Mouse (Mus musculus) left cerebral cortex, postnatal 14 days (tissue): Measurements from ENCODE around the gene Id3. TPM values are rescaled to one million over a fixed set of nuclear protein-coding genes. Genes with fewer than 3 reads are reported as not detected.

ENCODE experiments used
- DNase-seq, 2 experiments: peaks; one replicate each; pipeline ENCODE4 v3.0.0; 2021 to 2022; ENCODE audit warnings: low spot score in 2 of 2, mixed read lengths in 1 of 2
- intact Hi-C: fragments of 180-260 bp; cut with DNase I; formaldehyde crosslinking; loops from one replicate; pipeline ENCODE4 v1.15.1; 2025
- total RNA-seq, 2 experiments: library from RNA; stranded (reverse); gene quantifications; 2 replicates each; pipeline ENCODE4 v1.2.3; 2021

Gene Id3
- total RNA-seq, 2 experiments from 2014 or later: 30.2 to 53.1 TPM

DNA sequence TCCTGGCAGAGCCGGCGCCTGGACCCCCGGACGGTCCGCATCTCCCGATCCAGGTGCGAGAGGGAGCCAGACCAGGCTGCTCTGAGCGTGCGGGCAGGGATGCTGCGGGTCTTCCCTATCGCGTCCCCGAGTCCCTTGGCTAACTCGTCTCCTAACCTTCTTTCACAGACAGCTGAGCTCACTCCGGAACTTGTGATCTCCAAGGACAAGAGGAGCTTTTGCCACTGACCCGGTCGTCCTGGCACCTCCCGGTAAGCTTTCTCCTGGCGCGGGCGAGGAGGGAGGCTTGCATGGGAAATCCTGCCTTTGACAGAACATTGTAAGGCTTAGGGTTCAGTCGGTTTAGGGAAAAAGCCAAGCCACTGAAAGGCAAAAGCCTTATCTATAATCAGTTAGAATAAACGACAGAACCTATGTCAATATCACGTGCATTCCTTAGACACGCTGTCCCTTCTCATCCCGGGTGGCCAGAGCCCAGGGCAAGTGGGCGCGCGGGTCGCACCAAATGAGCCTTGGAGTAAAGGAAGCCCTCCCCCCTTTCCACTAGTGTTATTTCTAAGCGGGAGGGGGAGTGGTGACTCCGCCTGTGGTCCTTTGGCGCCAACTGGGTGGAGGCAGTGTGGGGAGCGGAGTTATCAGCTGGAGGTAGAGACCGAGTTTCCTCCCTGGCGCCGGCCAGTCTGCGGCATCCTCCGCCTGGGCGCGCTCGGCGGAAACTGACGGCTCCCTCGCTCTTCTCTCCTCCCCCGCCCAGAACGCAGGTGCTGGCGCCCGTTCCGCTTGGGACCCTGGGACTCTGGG lies 1.0 kb downstream of the Id3 start:
- no peak for DNase-seq
- intact Hi-C loops: loop anchor here (5.0 kb wide), 1 partner anchor 52 kb away; no protein-coding TSS in a partner anchor

GRCm38 (mm10) chr4:136144927-136145292 lies 1.6 kb downstream of the Id3 start:
- intact Hi-C loops: loop anchor here (5.0 kb wide), 1 partner anchor 53 kb away; no protein-coding TSS in a partner anchor
- no peak for DNase-seq

DNA sequence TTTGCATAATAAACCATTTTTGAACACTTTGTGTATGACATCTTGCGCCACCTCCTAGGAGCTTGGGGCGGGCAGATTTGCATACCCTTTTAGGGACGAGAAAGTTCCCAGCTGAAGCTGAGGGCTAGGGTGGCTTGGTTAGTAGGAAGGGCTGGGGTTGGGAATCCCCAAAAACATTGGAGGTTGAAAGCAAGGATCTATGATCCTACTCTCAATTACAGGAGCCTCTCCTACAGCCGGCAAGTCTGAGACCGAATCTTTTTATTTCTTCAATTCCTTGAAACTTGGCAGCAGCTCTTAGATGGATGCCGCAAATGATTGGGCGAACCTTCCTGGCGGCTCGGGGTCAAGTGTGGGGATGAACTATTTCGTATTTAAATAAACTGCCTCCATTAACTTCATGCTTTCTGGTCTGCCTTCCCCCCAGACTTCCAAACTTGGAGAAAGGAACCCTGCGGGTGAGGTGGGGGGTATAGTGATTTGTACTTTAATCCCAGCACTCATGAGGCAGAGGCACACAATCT lies 2.1 kb downstream of the Id3 start:
- intact Hi-C loops: no loop called here
- DNase-seq: no peak

DNA sequence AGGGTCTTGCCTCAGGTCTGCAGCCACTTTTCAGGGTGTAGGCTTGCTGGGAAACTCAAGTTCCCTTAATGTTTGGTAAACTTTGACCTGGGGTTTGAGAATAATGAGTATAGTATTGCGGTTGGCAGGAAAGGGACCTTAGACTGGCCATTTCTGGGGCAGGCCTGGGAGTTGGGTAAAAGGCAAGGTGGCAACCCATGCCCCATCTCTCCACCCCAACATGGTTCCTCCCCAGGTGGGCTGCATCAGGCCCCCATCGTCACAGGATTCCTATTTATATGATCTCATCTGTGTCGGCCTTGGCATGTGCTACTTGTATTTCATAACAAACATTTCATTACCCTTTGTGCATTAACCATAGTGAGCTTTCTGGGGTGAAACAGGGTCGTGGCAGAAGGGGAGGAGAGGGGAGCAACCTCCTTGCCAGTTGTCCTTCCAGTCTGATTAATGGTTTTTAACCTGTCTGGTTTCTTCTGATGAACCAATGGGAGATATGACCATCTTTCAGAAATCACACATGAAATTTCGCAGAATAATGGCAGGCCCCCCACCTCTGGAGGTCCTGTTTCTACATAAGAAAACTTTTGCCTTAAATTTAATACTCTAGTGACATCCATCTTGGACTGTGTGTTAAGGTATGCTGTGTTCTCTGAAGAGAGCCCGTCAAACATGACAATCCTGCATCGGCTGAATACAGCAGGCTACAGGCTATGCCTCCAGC lies 2.9 kb downstream of the Id3 start:
- intact Hi-C loops: no loop called here
- DNase-seq: no peak

DNA sequence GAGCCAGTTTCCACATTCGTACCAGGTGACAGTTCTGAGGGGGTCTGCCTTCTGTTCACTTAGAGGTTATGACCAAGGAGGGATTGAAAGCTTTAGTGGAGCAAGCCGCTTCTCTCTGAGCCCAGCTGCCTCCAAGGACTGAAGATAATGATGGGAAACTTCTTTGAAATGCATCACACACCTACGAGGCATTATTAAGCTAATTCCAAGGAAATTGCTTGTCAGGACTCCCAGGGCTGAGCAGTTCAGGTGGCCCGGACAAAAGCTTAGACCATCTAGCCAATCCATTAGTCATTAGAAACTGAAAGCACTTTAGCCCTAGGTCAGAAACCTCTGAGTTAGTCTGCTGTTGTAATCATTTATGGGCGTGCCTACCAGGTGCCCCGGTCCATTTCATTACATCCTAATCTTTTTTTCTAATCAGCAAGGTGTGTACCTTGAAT lies 3.4 kb downstream of the Id3 start:
- no peak for DNase-seq

GRCm38 (mm10) chr4:136147436-136148135 lies 4.3 kb downstream of the Id3 start:
- peak; percentile 50 to 68 for DNase-seq
- intact Hi-C loops: loop anchor here (2.0 kb wide), 1 partner anchor 77 kb away; no protein-coding TSS in a partner anchor

More for the DNA sequence above, 3.4 kb downstream of the Id3 start:
- intact Hi-C loops: no loop called here

GRCm38 (mm10) chr4:136148342-136149044 lies 5.2 kb downstream of the Id3 start:
- DNase-seq: no peak
- intact Hi-C loops: loop anchor here (2.0 kb wide), 1 partner anchor 78 kb away; no protein-coding TSS in a partner anchor

- no peak for DNase-seq
- intact Hi-C loops: loop anchor here (2.0 kb wide), 1 partner anchor 78 kb away; no protein-coding TSS in a partner anchor
Measured at GRCm38 (mm10) chr4:136149045-136149379, 5.7 kb downstream of the Id3 start.

DNA sequence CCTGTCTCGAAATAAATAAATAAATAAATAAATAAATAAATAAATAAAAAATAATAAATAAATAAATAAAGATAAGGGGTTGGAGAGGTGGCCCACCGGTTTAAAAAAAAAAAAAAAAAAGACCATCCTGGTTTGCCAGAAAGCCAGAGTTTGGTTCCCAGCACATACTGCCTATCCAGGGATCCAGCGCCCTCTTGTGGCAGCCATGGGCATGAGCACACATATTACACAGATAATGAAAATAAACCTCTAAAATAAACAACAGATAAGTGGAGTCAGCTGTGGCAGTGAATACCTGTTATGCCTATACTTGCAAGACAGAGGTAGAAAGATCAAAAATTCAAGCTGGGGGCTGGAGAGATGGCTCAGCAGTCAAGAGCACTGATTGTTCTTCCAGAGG lies 6.4 kb downstream of the Id3 start:
- intact Hi-C loops: loop anchor here (2.0 kb wide), 1 partner anchor 79 kb away; no protein-coding TSS in a partner anchor

GRCm38 (mm10) chr4:136150596-136150995 lies 7.3 kb downstream of the Id3 start:
- intact Hi-C loops: no loop called here

More for the DNA sequence above, 6.4 kb downstream of the Id3 start:
- no peak for DNase-seq

GRCm38 (mm10) chr4:136152821-136153220 lies 9.5 kb downstream of the Id3 start:
- no peak for DNase-seq
- intact Hi-C loops: no loop called here

More at GRCm38 (mm10) chr4:136150596-136150995, 7.3 kb downstream of the Id3 start:
- DNase-seq: no peak

- intact Hi-C loops: no loop called here
- no peak for DNase-seq
Measured at GRCm38 (mm10) chr4:136154462-136154861, 11.2 kb downstream of the Id3 start.

- no peak for DNase-seq
- intact Hi-C loops: no loop called here
Measured at GRCm38 (mm10) chr4:136158498-136158897, 15.2 kb downstream of the Id3 start.

DNA sequence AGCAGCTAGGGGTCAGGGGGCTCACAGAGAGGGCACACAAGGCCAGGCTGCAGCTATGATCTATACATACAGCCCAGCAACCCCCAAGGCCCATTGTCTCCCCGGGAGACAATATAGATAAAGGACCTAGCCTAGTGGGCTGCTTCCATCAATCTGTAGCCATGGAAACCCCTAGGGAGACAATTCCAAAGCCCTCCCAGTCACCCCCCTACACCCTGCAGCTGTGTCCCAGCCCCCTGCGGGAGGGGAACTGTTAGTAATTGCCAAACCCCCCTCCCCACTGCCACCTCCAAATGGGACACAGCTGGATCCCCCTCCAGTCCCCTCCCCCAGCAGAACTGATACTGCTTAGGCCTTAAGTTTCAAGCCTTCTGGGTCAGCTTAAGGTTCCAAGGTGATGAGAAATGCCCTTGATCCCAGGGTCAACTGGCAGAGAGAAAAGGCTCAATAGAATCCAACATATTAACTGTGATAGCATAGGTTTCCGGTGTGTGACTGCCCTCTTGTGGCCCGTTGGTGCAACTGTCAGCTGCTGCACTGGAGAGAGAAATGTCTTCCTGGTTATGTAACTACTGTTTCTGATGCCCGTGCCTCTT lies 16.6 kb downstream of the Id3 start:
- intact Hi-C loops: loop anchor here (1.0 kb wide), 1 partner anchor 90 kb away; no protein-coding TSS in a partner anchor
- DNase-seq: peak; percentile 73 to 82

GRCm38 (mm10) chr4:136163448-136163847 lies 20.2 kb downstream of the Id3 start:
- peak; percentile 85 to 89 for DNase-seq
- intact Hi-C loops: loop anchor here (1.0 kb wide), 1 partner anchor 37 kb away; no protein-coding TSS in a partner anchor

GRCm38 (mm10) chr4:136164981-136165380 lies 21.7 kb downstream of the Id3 start:
- intact Hi-C loops: no loop called here
- DNase-seq: no peak

DNA sequence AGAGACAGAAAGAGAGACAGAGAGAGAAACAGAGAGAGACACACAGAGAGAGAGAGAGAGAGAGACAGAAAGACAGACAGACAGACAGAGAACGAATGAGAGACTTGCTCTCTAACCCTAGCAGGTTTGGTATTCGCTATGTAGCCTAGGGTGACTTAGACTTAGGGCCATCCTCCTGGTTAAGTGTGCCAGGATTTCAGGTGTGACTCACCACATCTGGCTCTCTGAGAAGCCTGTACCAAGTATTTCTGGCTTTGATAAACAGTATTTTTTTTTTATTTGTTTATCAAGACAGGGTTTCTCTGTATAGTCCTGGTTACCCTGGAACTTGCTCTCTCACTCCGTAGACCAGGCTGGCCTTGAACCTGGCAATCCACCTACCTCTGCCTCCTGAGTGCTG lies 24.4 kb downstream of the Id3 start:
- DNase-seq: no peak
- intact Hi-C loops: no loop called here

GRCm38 (mm10) chr4:136170401-136170800 lies 27.1 kb downstream of the Id3 start:
- no peak for DNase-seq
- intact Hi-C loops: no loop called here
